Mouse (Mus musculus) liver, embryonic 14.5 days (tissue): ENCODE measurements at regions not wholly inside any gene's neighbourhood (a gene's known extent, or its start where the extent isn't known, plus 50 kb on each side); places are given as distances from the start of the nearest gene placed in this dataset.

Experiments
- ATAC-seq: fragments of 200-750 bp; cut with Nextera tagmentation; 2 replicates; pipeline ENCODE4 v1.8.0; 2017; ENCODE audit warnings: moderate number of reproducible peaks, mild to moderate bottlenecking, moderate library complexity; ENCODE audit not compliant: insufficient read depth
- DNase-seq, 3 experiments: peaks; one replicate each; pipeline ENCODE4 v3.0.0-alpha.2; 2012 to 2013; ENCODE audit warnings: low read depth in 3 of 3, low spot score in 3 of 3
- H3K27ac ChIP-seq: fragments of 300-500 bp; sonication (generic); 2 replicates; pipeline ENCODE4 v1.5.1; 2014; ENCODE audit warnings: moderate library complexity, mild to moderate bottlenecking, control low read depth, inconsistent platforms
- H3K27me3 ChIP-seq: fragments of 300-500 bp; sonication (generic); 2 replicates; pipeline ENCODE4 v1.6.1; 2014; ENCODE audit warnings: mild to moderate bottlenecking, low read length, moderate library complexity; ENCODE audit not compliant: control insufficient read depth, insufficient read depth
- H3K36me3 ChIP-seq: fragments of 300-500 bp; sonication (generic); replicated peaks from 2 replicates; pipeline ENCODE4 v1.6.1; 2014; ENCODE audit warnings: low read depth; ENCODE audit not compliant: control insufficient read depth, insufficient read depth
- H3K4me1 ChIP-seq, 2 experiments: fragments of 200-500 bp in 1 of 2; fragments of 300-500 bp in 1 of 2; sonication (generic) in 1 of 2; replicated peaks; 2 replicates each; pipeline ENCODE4 v1.6.1; 2012 to 2014; ENCODE audit warnings: antibody characterized with exemption in 1 of 2, inconsistent platforms in 1 of 2, low read length in 1 of 2; ENCODE audit not compliant: control insufficient read depth in 2 of 2, insufficient read depth in 2 of 2
- H3K4me2 ChIP-seq: fragments of 300-500 bp; sonication (generic); 2 replicates; pipeline ENCODE4 v1.6.1; 2014; ENCODE audit warnings: low read depth, mild to moderate bottlenecking, control low read depth, moderate library complexity
- H3K4me3 ChIP-seq, 2 experiments: fragments of 200-500 bp in 1 of 2; fragments of 300-500 bp in 1 of 2; sonication (generic) in 1 of 2; 2 replicates each; pipeline ENCODE4 v1.5.1; 2012 to 2014; ENCODE audit warnings: low read depth in 2 of 2, low read length in 2 of 2, mild to moderate bottlenecking in 2 of 2, control low read depth in 1 of 2, inconsistent platforms in 1 of 2, moderate library complexity in 1 of 2; ENCODE audit not compliant: insufficient read depth in 1 of 2
- H3K9ac ChIP-seq: fragments of 300-500 bp; sonication (generic); replicated peaks from 2 replicates; pipeline ENCODE4 v1.6.1; 2014; ENCODE audit warnings: mild to moderate bottlenecking, control low read depth, moderate library complexity
- H3K9me3 ChIP-seq: fragments of 300-500 bp; sonication (generic); 2 replicates; pipeline ENCODE4 v1.6.1; 2016; ENCODE audit warnings: low read length, mixed read lengths; ENCODE audit not compliant: control insufficient read depth
- CTCF ChIP-seq: IDR thresholded peaks from 2 replicates; pipeline ENCODE4 v1.5.1; 2016; ENCODE audit warnings: antibody characterized with exemption, low read depth, control low read depth
- EP300 ChIP-seq: IDR thresholded peaks from 2 replicates; pipeline ENCODE4 v1.6.1; 2016; ENCODE audit warnings: antibody characterized with exemption, low read depth
- WGBS: fragments of 180-500 bp; shearing (Covaris S2); extraction: QIAGEN DNeasy Blood & Tissue Kit; methylation state at CpG from one replicate; pipeline ENCODE4 v1.1.7; 2014; ENCODE audit not compliant: insufficient replicate concordance; 5-methylcytosine and 5-hydroxymethylcytosine counted together

GRCm38 (mm10) chr15:10901745-10902262 lies 50.3 kb upstream of the C1qtnf3 start:
- ATAC-seq = no peak
- no peaks in the 10 kb centered on the region for H3K27me3 ChIP-seq
- no peaks in the 10 kb centered on the region for H3K9me3 ChIP-seq
- no peak overlapping the region for H3K9ac ChIP-seq
- H3K36me3 ChIP-seq = no peaks in the 10 kb centered on the region
- no peaks in the 10 kb centered on the region; a peak in 1 of 4 replicates for H3K4me1 ChIP-seq
- no peak for DNase-seq
- H3K4me2 ChIP-seq = no peak overlapping the region
- TF ChIP-seq CTCF (no peak), EP300 (no peak)
- no peak overlapping the region for H3K27ac ChIP-seq
- WGBS = 40% methylated on average over 1 of the region's 1 CpGs
- no peak overlapping the region for H3K4me3 ChIP-seq
